Mouse (Mus musculus): ENCODE results near the gene Lin7b.

- TF ChIP-seq GATA1 (IDR thresholded peaks at IDR 0.05; ENCODE audit: borderline replicate concordance, low read length) = no peak
- no peak for TF ChIP-seq FLI1 (IDR thresholded peaks at IDR 0.05; ENCODE audit: low read length)
These were observed 31.2 kb upstream of the Lin7b start for GRCm38 (mm10) chr7:45401521-45402085.
